Mouse (Mus musculus) CH12.LX (cell line): ENCODE results near the gene Atrx. TPM values are rescaled to one million over a fixed set of nuclear protein-coding genes. Genes with fewer than 3 reads are reported as not detected.

Experiments used
- DNase-seq: peaks from one replicate; pipeline ENCODE4 v3.0.0-alpha.2; 2013; ENCODE audit errors: extremely low read depth
- H3K27ac ChIP-seq: 2 replicates; pipeline ENCODE4 v1.5.1; 2012; ENCODE audit warnings: low read depth, mild to moderate bottlenecking, control low read depth, moderate library complexity; ENCODE audit not compliant: insufficient read depth
- H3K27me3 ChIP-seq: replicated peaks from 2 replicates; pipeline ENCODE3; 2012; ENCODE audit warnings: inconsistent platforms
- H3K36me3 ChIP-seq, 2 experiments: replicated peaks in 1 of 2; 2 replicates each; pipeline versions ENCODE3 to v1.6.1; 2012; ENCODE audit warnings: inconsistent platforms in 1 of 2, low read length in 1 of 2, mild to moderate bottlenecking in 1 of 2, mixed read lengths in 1 of 2, moderate library complexity in 1 of 2; ENCODE audit not compliant: control insufficient read depth in 1 of 2, insufficient read depth in 1 of 2
- H3K4me1 ChIP-seq, 2 experiments: 2 replicates each; pipeline ENCODE4 v1.6.1; 2012; ENCODE audit warnings: inconsistent platforms in 1 of 2, moderate library complexity in 1 of 2; ENCODE audit not compliant: insufficient read depth in 2 of 2, control insufficient read depth in 1 of 2
- H3K4me2 ChIP-seq: 2 replicates; pipeline ENCODE4 v1.6.1; 2012; ENCODE audit warnings: low read depth, mild to moderate bottlenecking, control low read depth; ENCODE audit not compliant: poor library complexity, insufficient read depth, severe bottlenecking
- H3K4me3 ChIP-seq, 3 experiments: fragments of 150-350 bp in 1 of 3; sonication (generic) in 1 of 3; replicated peaks in 1 of 3; 2 replicates each; pipeline versions ENCODE3 to v1.5.1; 2011 to 2012; ENCODE audit warnings: low read depth in 2 of 3, low read length in 2 of 3, mild to moderate bottlenecking in 2 of 3, moderate library complexity in 2 of 3, control low read depth in 1 of 3, improper control_type of control experiment in 1 of 3, inconsistent platforms in 1 of 3, mixed read lengths in 1 of 3; ENCODE audit not compliant: poor library complexity in 1 of 3
- H3K79me2 ChIP-seq: replicated peaks from 2 replicates; pipeline ENCODE4 v1.6.1; 2012; ENCODE audit warnings: mild to moderate bottlenecking, moderate library complexity; ENCODE audit not compliant: control insufficient read depth, poor library complexity, insufficient read depth, severe bottlenecking; ENCODE audit errors: extremely low read depth
- H3K9ac ChIP-seq: 2 replicates; pipeline ENCODE4 v1.6.1; 2012; ENCODE audit warnings: low read depth, mild to moderate bottlenecking, control low read depth, moderate library complexity; ENCODE audit not compliant: insufficient read depth
- H3K9me3 ChIP-seq: replicated peaks from 2 replicates; pipeline ENCODE3; 2012; ENCODE audit warnings: low read length, inconsistent platforms, mixed read lengths
- BHLHE40 ChIP-seq: IDR thresholded peaks from 2 replicates; pipeline ENCODE4 v1.6.1; 2011; ENCODE audit warnings: mild to moderate bottlenecking, low read depth, low read length, improper control_type of control experiment
- CHD2 ChIP-seq: IDR thresholded peaks from 2 replicates; pipeline ENCODE4 v1.6.1; 2011; ENCODE audit warnings: low read length, improper control_type of control experiment
- CTCF ChIP-seq, 2 experiments: IDR thresholded peaks in 1 of 2; conservative IDR thresholded peaks in 1 of 2; 2 replicates each; pipeline ENCODE4 v1.5.1; 2011 to 2012; ENCODE audit warnings: low read depth in 2 of 2, low read length in 2 of 2, improper control_type of control experiment in 1 of 2, inconsistent platforms in 1 of 2, mild to moderate bottlenecking in 1 of 2, moderate library complexity in 1 of 2
- EP300 ChIP-seq: IDR thresholded peaks from 2 replicates; pipeline ENCODE4 v1.6.1; 2011; ENCODE audit warnings: low read length, improper control_type of control experiment
- ETS1 ChIP-seq: conservative IDR thresholded peaks from 2 replicates; pipeline ENCODE4 v1.6.1; 2012; ENCODE audit warnings: low read depth, mild to moderate bottlenecking, inconsistent platforms, low read length, improper control_type of control experiment, moderate library complexity
- GABPA ChIP-seq: IDR thresholded peaks from 2 replicates; pipeline ENCODE4 v1.6.1; 2012; ENCODE audit warnings: low read depth, low read length, improper control_type of control experiment, inconsistent platforms; ENCODE audit not compliant: insufficient replicate concordance
- HCFC1 ChIP-seq: IDR thresholded peaks from 2 replicates; pipeline ENCODE4 v1.6.1; 2012; ENCODE audit warnings: low read depth, mild to moderate bottlenecking, inconsistent platforms, low read length, improper control_type of control experiment
- IRF4 ChIP-seq: IDR thresholded peaks from 2 replicates; pipeline ENCODE4 v1.6.1; 2014; ENCODE audit warnings: low read depth, mild to moderate bottlenecking, inconsistent platforms, low read length, improper control_type of control experiment
- JUN ChIP-seq: IDR thresholded peaks from 2 replicates; pipeline ENCODE4 v1.6.1; 2011; ENCODE audit warnings: low read depth, mild to moderate bottlenecking, low read length, improper control_type of control experiment, moderate library complexity; ENCODE audit not compliant: insufficient read depth
- MAFK ChIP-seq: IDR thresholded peaks from 2 replicates; pipeline ENCODE4 v1.6.1; 2011; ENCODE audit warnings: low read length, improper control_type of control experiment; ENCODE audit not compliant: insufficient replicate concordance
- MAX ChIP-seq: IDR thresholded peaks from 2 replicates; pipeline ENCODE4 v1.6.1; 2011; ENCODE audit warnings: low read length, improper control_type of control experiment
- MEF2A ChIP-seq: IDR thresholded peaks from 2 replicates; pipeline ENCODE4 v1.6.1; 2014; ENCODE audit warnings: low read depth, mild to moderate bottlenecking, inconsistent platforms, low read length, improper control_type of control experiment, borderline replicate concordance
- MXI1 ChIP-seq: IDR thresholded peaks from 2 replicates; pipeline ENCODE4 v1.6.1; 2011; ENCODE audit warnings: mild to moderate bottlenecking, low read depth, low read length, improper control_type of control experiment
- NELFE ChIP-seq: IDR thresholded peaks from 2 replicates; pipeline ENCODE4 v1.6.1; 2011; ENCODE audit warnings: low read depth, low read length, improper control_type of control experiment
- POLR2A ChIP-seq: IDR thresholded peaks from 2 replicates; pipeline ENCODE4 v1.6.1; 2011; ENCODE audit warnings: low read depth, mild to moderate bottlenecking, improper control_type of control experiment, low read length
- POLR2AphosphoS2 ChIP-seq: IDR thresholded peaks from 2 replicates; pipeline ENCODE4 v1.6.1; 2011; ENCODE audit warnings: low read depth, low read length, improper control_type of control experiment
- RAD21 ChIP-seq: IDR thresholded peaks from 2 replicates; pipeline ENCODE4 v1.6.1; 2011; ENCODE audit warnings: low read depth, mild to moderate bottlenecking, low read length, improper control_type of control experiment, moderate library complexity
- RCOR1 ChIP-seq: conservative IDR thresholded peaks from 2 replicates; pipeline ENCODE4 v1.6.1; 2012; ENCODE audit warnings: low read depth, mild to moderate bottlenecking, inconsistent platforms, low read length, improper control_type of control experiment
- SIN3A ChIP-seq: IDR thresholded peaks from 2 replicates; pipeline ENCODE4 v1.6.1; 2012; ENCODE audit warnings: low read length, improper control_type of control experiment, inconsistent platforms
- SMC3 ChIP-seq: IDR thresholded peaks from 2 replicates; pipeline ENCODE4 v1.6.1; 2011; ENCODE audit warnings: low read depth, low read length, improper control_type of control experiment
- TCF12 ChIP-seq: IDR thresholded peaks from 2 replicates; pipeline ENCODE4 v1.6.1; 2014; ENCODE audit warnings: low read depth, mild to moderate bottlenecking, inconsistent platforms, low read length, improper control_type of control experiment
- UBTF ChIP-seq: IDR thresholded peaks from 2 replicates; pipeline ENCODE4 v1.6.1; 2012; ENCODE audit warnings: low read depth, mild to moderate bottlenecking, inconsistent platforms, low read length, improper control_type of control experiment, moderate library complexity
- USF1 ChIP-seq: IDR thresholded peaks from 2 replicates; pipeline ENCODE4 v1.6.1; 2014; ENCODE audit warnings: low read depth, mild to moderate bottlenecking, inconsistent platforms, low read length, improper control_type of control experiment
- USF2 ChIP-seq: conservative IDR thresholded peaks from 2 replicates; pipeline ENCODE4 v1.6.1; 2011; ENCODE audit warnings: low read depth, low read length, improper control_type of control experiment
- ZC3H11A ChIP-seq: IDR thresholded peaks from 2 replicates; pipeline ENCODE4 v1.6.1; 2012; ENCODE audit warnings: low read depth, mild to moderate bottlenecking, inconsistent platforms, low read length, improper control_type of control experiment
- ZMIZ1 ChIP-seq: IDR thresholded peaks from 2 replicates; pipeline ENCODE4 v1.6.1; 2012; ENCODE audit warnings: low read depth, mild to moderate bottlenecking, inconsistent platforms, low read length, improper control_type of control experiment
- dilution Hi-C: fragments of 300-500 bp; cut with MboI; formaldehyde crosslinking; loops from 2 replicates; pipeline ENCODE4 v1.14.3; 2020; ENCODE audit warnings: low sequenced_read_pairs; ENCODE audit not compliant: extremely low pct_unique_long_range_greater_than_20kb, extremely low pct_ligation_motif_present
- in situ Hi-C: fragments of 300-500 bp; cut with MboI; formaldehyde crosslinking; loops from 3 replicates; pipeline ENCODE4 v1.14.3; 2019; ENCODE audit warnings: low sequenced_read_pairs, low pct_ligation_motif_present, low pct_unique_long_range_greater_than_20kb, mixed read lengths
- polyA plus RNA-seq: library from polyadenylated mRNA; unstranded; fragments of >175 nt; gene quantifications from 2 replicates; pipeline ENCODE4 v1.2.1, GENCODE M21; 2012; ENCODE audit warnings: low read depth; ENCODE audit not compliant: insufficient read length
- total RNA-seq, 2 experiments: library from RNA; depleted of rRNA; stranded (reverse); fragments of 300-350 nt in 1 of 2; fragments of >200 nt in 1 of 2; gene quantifications; 2 replicates each; pipeline ENCODE4 v1.2.3; 2012 to 2014

The Atrx gene
- total and polyA plus RNA-seq, 3 experiments = 64.3 to 83.6 (median 64.9) TPM

DNA sequence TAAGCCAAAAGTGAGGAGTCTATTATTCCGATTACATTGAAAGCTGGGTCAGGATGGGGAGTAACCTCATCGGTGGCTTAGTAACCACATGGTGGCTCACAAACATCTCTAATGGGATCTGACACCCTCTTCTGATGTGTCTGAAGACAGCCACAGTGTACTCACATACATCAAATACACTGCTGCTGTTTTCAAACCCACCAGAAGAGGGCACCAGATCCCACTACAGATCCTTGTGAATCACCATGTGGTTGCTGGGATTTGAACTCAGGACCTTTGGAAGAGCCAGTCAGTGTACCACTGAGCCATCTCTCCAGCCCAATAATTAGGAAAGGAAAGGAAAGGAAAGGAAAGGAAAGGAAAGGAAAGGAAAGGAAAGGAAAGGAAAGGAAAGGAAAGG is 7.8 kb downstream of the Atrx start:
- no peak overlapping the region for H3K4me2 ChIP-seq
- H3K9ac ChIP-seq = no peak overlapping the region
- TF ChIP-seq CTCF (conservative IDR thresholded peaks at IDR 0.05 in 1 of 2, IDR thresholded peaks at IDR 0.05 in 1 of 2; ENCODE audit: low read depth in 2 of 2, low read length in 2 of 2) = peak; percentile 26 to 50; a peak in 2 of 4 replicates
- TF ChIP-seq RAD21 = peak; percentile 12
- TF ChIP-seq HCFC1 = no peak
- TF ChIP-seq ZMIZ1 = no peak
- TF ChIP-seq, all 38 proteins: peak for 2
- Histone ChIP-seq H3K79me2 (peaks cover 91% of the 10 kb centered on the region), H3K27me3 (no peaks in the 10 kb centered on the region), H3K9me3 (no peaks in the 10 kb centered on the region), H3K4me1 (peaks cover 0 to 16% of the 10 kb centered on the region in 2 experiments; a peak in 1 of 4 replicates), H3K27ac (no peak overlapping the region), H3K4me3 (no peak overlapping the region), H3K36me3 (peaks cover 0 to 21% of the 10 kb centered on the region in 2 experiments)
- in situ Hi-C loops (loop anchor here (10.0 kb wide), 1 partner anchor 93 kb away; the partner anchor contains the start of genes Cox7b and Magt1), dilution Hi-C loops (no loop called here)
- peak; percentile 33 for DNase-seq

DNA sequence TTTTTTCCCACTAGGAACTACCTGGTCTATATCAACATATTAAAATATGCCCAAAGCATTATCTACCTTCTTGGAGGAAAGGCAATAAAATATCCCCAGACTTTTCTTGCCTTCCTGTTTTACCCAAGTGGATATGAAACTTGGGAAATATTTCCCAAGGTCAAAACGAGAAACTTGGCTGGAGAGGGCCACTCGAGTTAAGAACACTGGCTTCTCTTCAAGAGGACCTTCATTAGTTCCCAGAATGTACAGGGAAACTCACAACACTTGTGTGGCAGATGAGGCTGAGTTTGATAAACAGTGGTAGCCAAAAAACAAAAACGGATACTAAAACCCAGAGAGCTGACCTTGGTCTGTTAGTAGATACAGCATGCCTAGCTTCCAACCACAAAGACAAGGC is 17.5 kb downstream of the Atrx start:
- TF ChIP-seq MAFK (no peak), BHLHE40 (no peak), MEF2A (no peak), USF2 (no peak), ETS1 (no peak), MAX (no peak), ZC3H11A (no peak), CHD2 (no peak), POLR2A (no peak), SIN3A (no peak), ZMIZ1 (no peak), USF1 (no peak), MXI1 (no peak), SMC3 (no peak)
- H3K27me3 ChIP-seq = no peaks in the 10 kb centered on the region
- H3K9me3 ChIP-seq = no peaks in the 10 kb centered on the region
- dilution Hi-C loops (no loop called here), in situ Hi-C loops (no loop called here)
- no peak overlapping the region for H3K4me3 ChIP-seq
- peaks cover 74% of the 10 kb centered on the region for H3K79me2 ChIP-seq
- DNase-seq = no peak
- no peak overlapping the region for H3K4me2 ChIP-seq
- H3K4me1 ChIP-seq = peaks cover 0 to 1% of the 10 kb centered on the region in 2 experiments; a peak in 1 of 4 replicates
- H3K36me3 ChIP-seq = peaks cover 2 to 24% of the 10 kb centered on the region in 2 experiments
- H3K27ac ChIP-seq = no peak overlapping the region
- no peak overlapping the region for H3K9ac ChIP-seq

DNA sequence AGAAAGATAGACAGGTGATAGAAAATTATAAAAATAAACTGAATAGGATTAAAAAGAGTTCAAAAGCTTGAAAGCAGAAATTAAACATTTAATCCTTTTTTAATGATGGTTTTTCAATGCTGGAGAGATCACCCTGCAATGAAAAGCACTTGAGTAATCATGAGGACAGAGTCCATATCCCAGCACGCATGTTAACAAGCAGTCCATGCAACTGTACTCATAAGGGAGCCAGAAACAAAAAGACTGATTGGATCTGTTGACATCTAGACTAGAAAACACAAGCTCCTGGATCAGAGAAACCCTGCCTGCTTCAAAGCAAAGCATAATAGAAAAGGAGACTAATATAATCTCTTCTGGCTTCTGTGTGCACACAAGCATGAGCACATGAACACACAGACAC is 27.6 kb downstream of the Atrx start:
- H3K27me3 ChIP-seq = no peaks in the 10 kb centered on the region
- no peak for TF ChIP-seq POLR2A
- no peak for TF ChIP-seq TCF12
- no peak for TF ChIP-seq SIN3A
- TF ChIP-seq USF1 = no peak
- no peak for TF ChIP-seq CHD2
- TF ChIP-seq GABPA = no peak
- no peak for TF ChIP-seq RCOR1
- TF ChIP-seq USF2 = no peak
- no peak for TF ChIP-seq EP300
- TF ChIP-seq IRF4 = no peak
- TF ChIP-seq RAD21 = no peak
- no peak for TF ChIP-seq BHLHE40
- TF ChIP-seq UBTF = no peak
- TF ChIP-seq MAFK = no peak
- TF ChIP-seq ETS1 = no peak
- TF ChIP-seq JUN = no peak
- no peak for TF ChIP-seq MXI1
- no peak for TF ChIP-seq POLR2AphosphoS2
- no peak for TF ChIP-seq NELFE
- H3K27ac ChIP-seq = no peak overlapping the region
- dilution Hi-C loops (no loop called here), in situ Hi-C loops (no loop called here)
- H3K4me2 ChIP-seq = no peak overlapping the region
- no peak overlapping the region for H3K9ac ChIP-seq
- H3K36me3 ChIP-seq = peaks cover 2 to 30% of the 10 kb centered on the region in 2 experiments
- peaks cover 53% of the 10 kb centered on the region for H3K79me2 ChIP-seq
- DNase-seq = no peak
- no peaks in the 10 kb centered on the region for H3K9me3 ChIP-seq
- no peak overlapping the region for H3K4me3 ChIP-seq
- no peaks in the 10 kb centered on the region for H3K4me1 ChIP-seq
